Mouse (Mus musculus) cerebellum, adult 2 months (tissue): ENCODE data around the gene Mcrip2.

Source experiments
- CTCF ChIP-seq: fragments of 200-500 bp; IDR thresholded peaks from 2 replicates; pipeline ENCODE4 v1.5.1; 2011; ENCODE audit warnings: low read depth, mild to moderate bottlenecking, control low read depth, low read length, moderate library complexity, borderline replicate concordance; ENCODE audit not compliant: insufficient read depth
- POLR2A ChIP-seq: fragments of 200-500 bp; IDR thresholded peaks from 2 replicates; pipeline ENCODE4 v1.6.1; 2011; ENCODE audit warnings: low read length, control low read depth, borderline replicate concordance; ENCODE audit not compliant: insufficient read depth

DNA sequence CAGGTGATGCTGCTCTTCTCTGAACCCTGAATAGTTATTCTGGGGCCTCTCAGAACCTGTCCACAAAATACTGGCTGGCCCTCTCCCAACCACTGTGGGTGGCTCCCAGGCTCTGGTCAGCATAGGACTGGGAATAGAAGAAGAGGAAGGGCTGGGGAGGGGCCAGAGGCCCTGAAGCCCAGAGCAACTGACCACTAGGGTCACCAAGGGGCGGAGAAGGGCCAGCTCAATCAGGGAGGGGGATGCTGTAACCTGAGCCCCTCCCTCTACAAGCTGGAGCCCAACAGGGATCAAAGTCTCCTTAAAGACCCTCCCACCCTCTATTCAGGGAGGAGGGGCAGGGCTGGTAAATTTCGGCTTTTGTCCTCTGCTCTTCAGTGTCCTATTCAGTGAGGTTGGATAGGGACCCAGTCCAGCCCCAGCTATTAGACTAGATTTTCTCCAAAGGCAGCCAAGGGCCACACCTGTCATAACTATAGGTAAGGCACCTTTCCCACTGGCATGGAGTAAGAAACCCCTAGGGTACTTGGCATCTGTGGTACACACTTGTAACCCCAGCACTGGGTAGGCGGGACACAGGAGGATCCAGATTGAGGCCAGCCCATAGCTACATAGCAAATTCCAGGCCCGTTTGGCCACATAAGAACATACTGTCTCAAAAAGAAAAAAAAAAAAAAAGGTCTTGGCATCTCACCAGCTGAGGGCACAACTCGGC, 11.8 kb upstream of the Mcrip2 start, which contains the start of gene Wfikkn1:
- TF ChIP-seq POLR2A = no peak
- no peak for TF ChIP-seq CTCF
